In the genomic region with DNA sequence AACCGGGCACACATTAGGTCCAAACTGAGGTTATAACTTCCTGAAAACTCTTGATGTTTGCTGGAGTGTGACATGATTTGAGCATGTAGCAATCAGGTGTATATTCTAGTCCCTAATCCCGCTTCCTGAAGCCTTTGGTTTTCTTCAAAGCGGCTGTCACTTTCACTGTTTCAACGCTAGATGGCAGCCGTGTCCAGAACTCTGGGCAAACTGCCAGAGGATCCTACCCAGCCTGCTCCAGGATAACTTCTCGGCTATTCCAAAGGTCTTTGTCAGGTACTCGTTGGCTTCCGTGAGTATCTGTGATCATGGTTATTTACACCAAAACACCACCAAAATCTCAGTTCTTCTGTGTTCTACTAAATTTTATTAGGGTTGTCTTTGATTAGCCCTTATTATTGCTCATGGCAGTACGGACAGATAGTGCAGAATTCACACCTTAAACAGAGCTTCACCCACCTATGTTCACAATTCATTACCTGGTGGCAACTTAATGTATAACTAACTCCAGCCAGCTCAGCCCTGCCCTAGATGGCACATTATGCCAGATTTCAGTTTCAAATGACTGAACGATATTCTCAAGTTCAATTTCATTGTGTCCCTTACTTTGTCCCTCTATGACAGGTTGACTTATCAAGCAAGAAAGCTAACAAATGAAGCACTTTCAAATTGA, we compare ENCODE assay signal across 8 mouse cellular contexts.
DNase-seq lines count a peak whose midpoint lies in the region; ATAC-seq and TF ChIP-seq lines count a peak whose summit lies in the region.

No protein-coding gene starts in this region.

- H3K4me1 ChIP-seq in heart, embryonic 13.5 days: 0 out of 2 replicates have a peak, but pooled peaks cover 3% of the 10 kb centered on the region
- no peaks in the 10 kb centered on the region for H3K4me1 ChIP-seq in kidney, postnatal 0 days (replicated peaks; ENCODE audit: insufficient read depth, low read length)
- no peaks in the 10 kb centered on the region for H3K4me1 ChIP-seq in liver, embryonic 14.5 days (replicated peaks; ENCODE audit: control insufficient read depth in 2 of 2, insufficient read depth in 2 of 2, low read length in 1 of 2)
- H3K4me1 ChIP-seq in neural tube, embryonic 15.5 days: 0 out of 2 replicates have a peak, but pooled peaks cover 3% of the 10 kb centered on the region

- no peak for TF ChIP-seq EP300 in liver, embryonic 14.5 days (IDR thresholded peaks at IDR 0.05; ENCODE audit: low read depth)

- no peak overlapping the region for H3ac ChIP-seq in C2C12 (ENCODE audit: control insufficient read depth, insufficient read length, low read depth)

- no peak overlapping the region for H3K9ac ChIP-seq in heart, embryonic 13.5 days
- H3K9ac ChIP-seq in kidney, postnatal 0 days (ENCODE audit: low read depth, low read length): no peak overlapping the region
- H3K9ac ChIP-seq in liver, embryonic 14.5 days (replicated peaks): no peak overlapping the region
- no peak overlapping the region for H3K9ac ChIP-seq in neural tube, embryonic 15.5 days (replicated peaks)

- H3K79me2 ChIP-seq in C2C12 (ENCODE audit: control insufficient read depth, insufficient read depth): no peaks in the 10 kb centered on the region

- DNase-seq in adrenal gland, adult 8-10 months: peak; percentile 13
- DNase-seq in embryo, embryonic 11 days: peak; percentile 78
- DNase-seq in kidney, postnatal 0 days (ENCODE audit: low spot score): peak; percentile 83
- peak in 1 of 3 experiments; percentile 7 for DNase-seq in liver, embryonic 14.5 days (ENCODE audit: low read depth in 3 of 3, low spot score in 3 of 3)
- DNase-seq in T-cell, adult 2 months (ENCODE audit: low spot score): no peak

- no peaks in the 10 kb centered on the region for H3K79me3 ChIP-seq in C2C12 (ENCODE audit: low read depth)

- H3K36me3 ChIP-seq in C2C12 (ENCODE audit: control insufficient read depth, insufficient read depth): no peaks in the 10 kb centered on the region
- no peaks in the 10 kb centered on the region for H3K36me3 ChIP-seq in heart, embryonic 13.5 days
- H3K36me3 ChIP-seq in kidney, postnatal 0 days (ENCODE audit: insufficient read depth, low read length): no peaks in the 10 kb centered on the region
- H3K36me3 ChIP-seq in liver, embryonic 14.5 days (replicated peaks; ENCODE audit: control insufficient read depth, insufficient read depth, low read depth): no peaks in the 10 kb centered on the region
- H3K36me3 ChIP-seq in neural tube, embryonic 15.5 days: no peaks in the 10 kb centered on the region

- no peak for ATAC-seq in heart, embryonic 13.5 days (ENCODE audit: extremely low read depth, insufficient number of reproducible peaks, low FRiP score, low TSS enrichment)
- peak; percentile 85 for ATAC-seq in kidney, postnatal 0 days (replicated peaks; ENCODE audit: low FRiP score, low read depth)
- ATAC-seq in liver, embryonic 14.5 days (ENCODE audit: insufficient read depth): no peak
- peak; percentile 79 for ATAC-seq in neural tube, embryonic 15.5 days (ENCODE audit: low FRiP score)

- no peak overlapping the region for H3K4me3 ChIP-seq in C2C12 (ENCODE audit: insufficient read depth, poor library complexity, severe bottlenecking)
- no peak overlapping the region for H3K4me3 ChIP-seq in heart, embryonic 13.5 days
- no peak overlapping the region for H3K4me3 ChIP-seq in kidney, postnatal 0 days (replicated peaks; ENCODE audit: low read depth, low read length)
- H3K4me3 ChIP-seq in liver, embryonic 14.5 days (ENCODE audit: insufficient read depth in 1 of 2, low read depth in 2 of 2, low read length in 2 of 2): no peak overlapping the region
- H3K4me3 ChIP-seq in neural tube, embryonic 15.5 days (replicated peaks): no peak overlapping the region

- peak; percentile 16 for TF ChIP-seq CTCF in C2C12 (IDR thresholded peaks at IDR 0.05; ENCODE audit: control insufficient read depth, insufficient read depth, insufficient read length)
- TF ChIP-seq CTCF in kidney, postnatal 0 days (IDR thresholded peaks at IDR 0.05; ENCODE audit: low read depth): peak; percentile 80
- TF ChIP-seq CTCF in liver, embryonic 14.5 days (IDR thresholded peaks at IDR 0.05; ENCODE audit: low read depth): peak; percentile 67

- H3K9me3 ChIP-seq in heart, embryonic 13.5 days: no peaks in the 10 kb centered on the region
- H3K9me3 ChIP-seq in kidney, postnatal 0 days (replicated peaks; ENCODE audit: low read length): no peaks in the 10 kb centered on the region
- H3K9me3 ChIP-seq in liver, embryonic 14.5 days (ENCODE audit: control insufficient read depth, low read length): no peaks in the 10 kb centered on the region
- H3K9me3 ChIP-seq in neural tube, embryonic 15.5 days (replicated peaks): no peaks in the 10 kb centered on the region

- WGBS in heart, embryonic 13.5 days: 21% methylated on average over 10 of the region's 10 CpGs
- 18% methylated on average over 10 of the region's 10 CpGs for WGBS in kidney, postnatal 0 days
- 20% methylated on average over 10 of the region's 10 CpGs for WGBS in liver, embryonic 14.5 days (ENCODE audit: insufficient replicate concordance)
- 22% methylated on average over 10 of the region's 10 CpGs for WGBS in neural tube, embryonic 15.5 days

- peak overlapping the region; percentile 37 for H3K4me2 ChIP-seq in heart, embryonic 13.5 days
- H3K4me2 ChIP-seq in kidney, postnatal 0 days (ENCODE audit: low read length): no peak overlapping the region
- H3K4me2 ChIP-seq in liver, embryonic 14.5 days (ENCODE audit: low read depth): no peak overlapping the region
- H3K4me2 ChIP-seq in neural tube, embryonic 15.5 days: peak overlapping the region; percentile 35

- no peak overlapping the region for H3K27ac ChIP-seq in heart, embryonic 13.5 days (replicated peaks)
- no peak overlapping the region for H3K27ac ChIP-seq in kidney, postnatal 0 days
- no peak overlapping the region for H3K27ac ChIP-seq in liver, embryonic 14.5 days
- H3K27ac ChIP-seq in neural tube, embryonic 15.5 days (replicated peaks): no peak overlapping the region

- H3K27me3 ChIP-seq in C2C12 (ENCODE audit: control insufficient read depth, insufficient read depth, insufficient read length): no peaks in the 10 kb centered on the region
- no peaks in the 10 kb centered on the region for H3K27me3 ChIP-seq in heart, embryonic 13.5 days (replicated peaks)
- no peaks in the 10 kb centered on the region for H3K27me3 ChIP-seq in kidney, postnatal 0 days (ENCODE audit: insufficient read depth, low read length)
- H3K27me3 ChIP-seq in liver, embryonic 14.5 days (ENCODE audit: control insufficient read depth, insufficient read depth, low read length): no peaks in the 10 kb centered on the region
- no peaks in the 10 kb centered on the region for H3K27me3 ChIP-seq in neural tube, embryonic 15.5 days (replicated peaks)

TF ChIP-seq in C2C12, 6 proteins besides CTCF, POLR2A, EP300 and RAD21:
- TF ChIP-seq CEBPB (IDR thresholded peaks at IDR 0.05; ENCODE audit: low read depth) (no peak), USF1 (IDR thresholded peaks at IDR 0.05; ENCODE audit: low read depth) (no peak), MAX (IDR thresholded peaks at IDR 0.05) (no peak), FOSL1 (IDR thresholded peaks at IDR 0.05; ENCODE audit: insufficient read depth, low read length, poor library complexity, severe bottlenecking) (no peak), MYOD1 (IDR thresholded peaks at IDR 0.05; ENCODE audit: control insufficient read depth, insufficient read length, low read depth) (no peak), MYOG (IDR thresholded peaks at IDR 0.05; ENCODE audit: control insufficient read depth, extremely low read depth, insufficient read length) (no peak)
TF ChIP-seq in C2C12: peak in this region for 0.

Comparison
In these comparisons a context has a peak if more than half of its experiments do, and no peak if none do; other contexts are left out.
1. CTCF ChIP-seq: peak in every context shown above with its lines; median percentile 80 in kidney, postnatal 0 days; 67 in liver, embryonic 14.5 days; 16 in C2C12.
2. ATAC-seq: peak in kidney, postnatal 0 days (single experiment) and neural tube, embryonic 15.5 days (single experiment); none in heart, embryonic 13.5 days (single experiment) and liver, embryonic 14.5 days (single experiment).
3. H3K4me2 ChIP-seq: peak in heart, embryonic 13.5 days (single experiment) and neural tube, embryonic 15.5 days (single experiment); none in kidney, postnatal 0 days (single experiment) and liver, embryonic 14.5 days (single experiment).